Mouse (Mus musculus): ENCODE measurements around the gene Plxna2.

DNA sequence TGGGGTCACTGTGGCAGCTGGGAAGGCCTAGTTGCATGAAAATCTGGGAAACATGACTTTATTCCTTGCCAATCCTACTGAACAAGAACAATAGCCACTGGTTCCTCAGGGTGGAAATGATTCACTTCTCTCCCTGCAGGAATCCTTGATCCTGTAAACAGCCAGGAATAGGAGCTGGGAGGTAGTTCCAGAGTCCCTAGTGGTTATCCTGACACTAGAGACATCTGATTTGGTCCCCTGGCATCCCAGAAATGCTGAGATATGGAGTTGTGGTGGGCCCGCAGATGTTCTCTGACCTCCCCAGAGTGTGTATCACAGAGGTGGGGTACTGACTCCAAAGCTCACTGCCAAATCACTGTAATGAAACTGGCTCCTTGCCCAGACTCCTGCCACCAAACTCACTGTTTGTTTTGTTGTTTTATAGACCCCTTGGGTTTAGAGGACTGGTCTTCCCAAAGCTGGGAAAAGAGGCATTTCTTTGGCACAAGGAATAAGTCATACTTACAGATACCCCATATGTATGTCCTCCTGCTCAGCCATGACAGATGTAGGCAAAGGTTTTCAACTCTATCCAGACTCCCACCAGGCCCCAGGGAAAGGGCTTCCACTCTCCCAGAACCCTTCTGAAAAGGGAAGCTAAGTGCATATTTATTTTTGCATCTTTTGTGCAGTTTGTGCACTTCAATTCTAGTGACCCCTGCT lies 40.6 kb downstream of the Plxna2 start:
- TF ChIP-seq CTCF (IDR thresholded peaks at IDR 0.05; ENCODE audit: low read depth, low read length) (no peak), POLR2A (IDR thresholded peaks at IDR 0.05; ENCODE audit: extremely low read depth, insufficient read depth, low read length) (no peak)
